Mouse (Mus musculus): ENCODE results near the gene Slc45a2. TPM values are rescaled to one million over a fixed set of nuclear protein-coding genes. Genes with fewer than 3 reads are reported as not detected.

Slc45a2 gene
- total RNA-seq, 2 experiments from 2014 or later = not detected

DNA sequence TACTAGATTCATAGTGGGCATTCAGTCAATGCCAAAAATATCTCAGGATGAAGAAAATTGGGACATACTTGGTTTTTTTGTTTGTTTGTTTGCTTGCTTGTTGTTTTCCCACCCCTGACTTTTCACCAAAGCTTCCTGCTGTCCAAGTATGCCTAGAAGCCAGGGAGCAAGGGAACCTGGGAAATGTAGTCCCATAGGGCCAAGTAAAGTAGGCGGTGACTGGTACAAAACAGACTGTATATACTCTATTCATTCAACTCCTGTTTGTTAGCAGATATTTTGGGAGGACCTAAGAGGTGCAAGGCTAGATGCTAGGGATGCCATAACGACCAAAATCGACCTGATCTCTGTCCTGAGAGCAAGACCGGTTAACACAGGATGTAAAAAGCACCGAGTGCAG lies 689 bp upstream of the Slc45a2 start:
- DNase-seq (ENCODE audit: extremely low spot score in 1 of 2, low spot score in 1 of 2) = no peak

- DNase-seq (ENCODE audit: extremely low spot score in 1 of 2, low spot score in 1 of 2) = no peak
Measured at GRCm38 (mm10) chr15:11003791-11004190, 3.3 kb downstream of the Slc45a2 start.

DNA sequence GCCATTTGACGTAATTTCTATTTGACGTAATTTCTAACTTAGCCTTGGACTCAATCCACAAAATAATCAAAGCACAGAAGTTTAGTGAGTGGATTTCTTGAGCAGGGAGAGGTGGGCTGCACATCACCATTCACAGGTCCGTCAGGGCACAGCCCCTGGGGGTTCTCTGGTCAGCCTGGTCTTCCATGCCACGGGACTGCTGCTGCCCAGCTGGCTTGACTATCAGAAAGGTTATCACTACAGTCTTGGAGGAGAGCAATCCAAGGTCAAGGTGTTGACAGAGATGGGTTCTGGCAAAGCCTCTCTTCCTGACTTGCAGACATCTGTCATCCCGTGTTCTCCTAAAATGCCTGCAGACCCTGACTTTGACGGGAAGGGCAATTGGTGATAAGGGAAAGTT lies 4.1 kb downstream of the Slc45a2 start:
- DNase-seq (ENCODE audit: extremely low spot score in 1 of 2, low spot score in 1 of 2) = no peak

GRCm38 (mm10) chr15:11008756-11009155 lies 8.2 kb downstream of the Slc45a2 start:
- DNase-seq (ENCODE audit: extremely low spot score in 1 of 2, low spot score in 1 of 2) = no peak

GRCm38 (mm10) chr15:11010976-11011548 lies 10.5 kb downstream of the Slc45a2 start:
- DNase-seq (ENCODE audit: extremely low spot score in 1 of 2, low spot score in 1 of 2) = no peak

GRCm38 (mm10) chr15:11014931-11015330 lies 14.4 kb downstream of the Slc45a2 start:
- no peak for DNase-seq (ENCODE audit: extremely low spot score in 1 of 2, low spot score in 1 of 2)

GRCm38 (mm10) chr15:11026801-11027561 lies 26.5 kb downstream of the Slc45a2 start:
- DNase-seq (ENCODE audit: extremely low spot score in 1 of 2, low spot score in 1 of 2) = no peak

DNA sequence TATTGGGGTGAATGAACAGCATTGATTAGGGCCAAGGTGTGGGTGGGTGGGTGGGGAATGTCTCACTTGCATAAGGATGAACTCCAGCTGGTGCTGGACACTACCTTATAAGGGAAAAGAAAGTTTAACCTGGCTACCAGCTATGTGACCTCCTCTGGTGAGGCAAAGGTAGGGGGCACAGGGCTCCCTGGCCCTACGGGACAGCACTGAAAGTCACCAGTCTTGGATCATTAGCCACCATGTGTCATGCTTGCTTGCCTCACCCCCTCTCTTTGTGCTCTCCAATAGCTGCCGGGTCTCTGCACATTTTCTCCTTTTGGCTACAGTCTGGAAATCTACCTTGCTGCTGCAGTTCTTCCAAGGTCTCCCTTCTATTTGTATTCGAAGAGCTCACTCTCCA lies 29.7 kb downstream of the Slc45a2 start:
- no peak for DNase-seq (ENCODE audit: extremely low spot score in 1 of 2, low spot score in 1 of 2)

DNA sequence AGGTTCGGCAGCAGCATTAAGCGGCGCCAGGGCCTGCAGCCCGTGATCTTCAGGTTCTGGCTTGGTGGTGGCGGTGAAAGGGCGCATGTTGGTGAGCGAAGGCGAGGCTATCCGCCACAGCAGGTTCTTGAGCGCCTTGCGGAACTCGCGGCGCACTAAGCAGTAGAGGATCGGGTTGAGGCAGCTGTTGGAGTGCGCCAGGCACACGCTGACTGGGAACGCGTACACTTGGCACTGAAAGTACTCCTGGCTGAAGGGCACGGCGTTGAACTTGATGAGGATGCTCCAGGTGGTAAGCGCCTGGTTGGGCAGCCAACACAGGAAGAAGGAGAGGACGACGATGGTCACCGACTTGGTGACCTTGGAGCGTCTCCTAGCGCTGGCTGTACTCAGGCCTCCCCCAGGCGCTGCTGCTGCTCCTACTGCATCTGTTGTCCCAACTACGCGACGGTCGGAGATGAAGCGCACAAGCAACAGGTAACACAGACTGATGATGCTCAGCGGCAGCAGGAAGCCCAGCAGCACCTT lies 35.5 kb downstream of the Slc45a2 start:
- no peak for DNase-seq (ENCODE audit: extremely low spot score in 1 of 2, low spot score in 1 of 2)

DNA sequence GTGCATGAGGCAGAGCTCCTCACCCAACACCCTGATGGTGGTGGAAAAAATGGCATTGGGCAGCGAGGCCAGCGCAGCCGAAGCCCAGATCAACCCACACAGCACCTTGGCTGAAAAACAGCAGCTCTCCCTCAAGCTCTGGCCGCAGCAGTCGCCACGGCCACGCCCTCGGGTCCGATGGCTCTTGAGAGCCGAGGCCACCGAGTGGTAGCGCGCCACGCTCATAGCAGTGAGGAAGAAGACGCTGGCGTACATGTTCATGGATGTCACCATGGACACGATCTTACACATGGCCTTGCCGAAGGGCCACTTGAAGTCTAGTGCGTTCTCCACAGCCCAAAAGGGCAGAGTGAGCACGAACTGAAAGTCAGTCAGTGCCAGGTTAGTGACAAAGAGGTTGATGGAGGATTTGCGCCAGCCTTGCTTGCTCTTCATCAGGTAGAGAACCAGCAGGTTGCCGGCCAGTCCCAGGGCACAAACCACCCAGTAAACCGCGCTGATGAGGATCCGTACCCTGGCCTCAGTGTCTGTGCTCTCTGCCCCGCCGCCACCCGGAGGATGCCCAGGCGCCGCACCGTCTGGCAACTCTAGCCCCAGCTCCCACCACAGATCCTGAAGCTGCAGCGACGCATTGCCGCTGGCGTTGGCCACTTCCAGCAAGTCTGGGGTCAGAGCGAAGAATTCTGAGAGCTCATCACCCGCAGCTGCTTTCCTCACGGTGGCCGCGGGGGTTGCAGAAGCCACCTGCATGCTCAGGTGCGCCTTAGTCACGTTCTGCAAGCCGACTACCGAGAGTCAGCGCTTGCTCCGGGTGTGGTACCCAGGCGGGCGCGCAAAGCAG lies 36.2 kb downstream of the Slc45a2 start:
- DNase-seq (ENCODE audit: extremely low spot score in 1 of 2, low spot score in 1 of 2) = peak; percentile 4 to 10

GRCm38 (mm10) chr15:11037376-11037695 lies 36.8 kb downstream of the Slc45a2 start:
- DNase-seq (ENCODE audit: extremely low spot score in 1 of 2, low spot score in 1 of 2) = peak in 1 of 2 experiments; percentile 16

- peak in 1 of 2 experiments; percentile 5 for DNase-seq (ENCODE audit: extremely low spot score in 1 of 2, low spot score in 1 of 2)
Measured at GRCm38 (mm10) chr15:11037711-11038110, 37.2 kb downstream of the Slc45a2 start, which contains the start of gene Rxfp3. Gene Rxfp3 (minus strand): TSS chr15:11037991.

DNA sequence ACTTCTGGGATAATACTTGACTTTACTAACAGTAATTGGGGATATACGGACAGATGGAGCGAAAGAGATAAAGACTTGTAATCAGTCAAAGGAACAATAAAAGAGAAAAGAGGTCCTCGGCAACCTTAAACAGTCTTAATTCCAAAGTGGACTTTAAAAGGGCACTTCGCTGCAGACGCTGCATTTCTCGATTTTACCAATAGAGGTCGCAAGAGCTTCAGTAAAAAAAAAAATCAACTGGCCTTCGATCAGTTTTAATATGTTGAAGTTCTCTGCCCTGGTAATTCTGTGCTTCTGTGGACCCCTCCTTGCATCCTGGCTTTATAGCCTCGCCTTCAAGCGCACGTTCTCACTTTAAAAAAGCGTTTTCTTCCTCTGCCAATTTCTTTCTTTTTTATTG lies 38.0 kb downstream of the Slc45a2 start:
- peak; percentile 23 to 61 for DNase-seq (ENCODE audit: extremely low spot score in 1 of 2, low spot score in 1 of 2)

DNA sequence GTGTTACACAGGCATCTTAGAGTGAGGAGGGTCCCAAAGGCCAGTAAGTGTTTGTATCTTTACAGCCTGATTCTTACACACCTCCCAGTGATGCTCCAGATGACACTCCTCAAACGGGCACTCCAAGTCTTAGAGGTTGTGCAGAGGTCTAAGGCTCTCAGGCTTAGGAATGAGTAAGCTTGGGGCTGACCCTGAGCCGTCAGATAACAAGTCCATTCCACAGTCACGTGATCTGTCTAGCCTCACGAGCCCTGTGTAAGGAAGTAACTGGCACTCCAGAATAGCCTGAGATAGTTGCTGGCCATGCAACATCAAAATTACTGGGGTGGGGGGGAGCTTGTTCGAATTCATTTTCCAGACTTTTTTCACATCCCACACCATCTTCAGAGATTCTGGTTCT lies 39.5 kb downstream of the Slc45a2 start:
- DNase-seq (ENCODE audit: extremely low spot score in 1 of 2, low spot score in 1 of 2) = no peak

- no peak for DNase-seq (ENCODE audit: extremely low spot score in 1 of 2, low spot score in 1 of 2)
Measured at GRCm38 (mm10) chr15:11041229-11041628, 40.7 kb downstream of the Slc45a2 start.

- DNase-seq (ENCODE audit: extremely low spot score in 1 of 2, low spot score in 1 of 2) = no peak
Measured at GRCm38 (mm10) chr15:11042828-11043227, 42.3 kb downstream of the Slc45a2 start.

- no peak for DNase-seq (ENCODE audit: extremely low spot score in 1 of 2, low spot score in 1 of 2)
Measured at GRCm38 (mm10) chr15:11053678-11054439, 53.3 kb downstream of the Slc45a2 start.

DNA sequence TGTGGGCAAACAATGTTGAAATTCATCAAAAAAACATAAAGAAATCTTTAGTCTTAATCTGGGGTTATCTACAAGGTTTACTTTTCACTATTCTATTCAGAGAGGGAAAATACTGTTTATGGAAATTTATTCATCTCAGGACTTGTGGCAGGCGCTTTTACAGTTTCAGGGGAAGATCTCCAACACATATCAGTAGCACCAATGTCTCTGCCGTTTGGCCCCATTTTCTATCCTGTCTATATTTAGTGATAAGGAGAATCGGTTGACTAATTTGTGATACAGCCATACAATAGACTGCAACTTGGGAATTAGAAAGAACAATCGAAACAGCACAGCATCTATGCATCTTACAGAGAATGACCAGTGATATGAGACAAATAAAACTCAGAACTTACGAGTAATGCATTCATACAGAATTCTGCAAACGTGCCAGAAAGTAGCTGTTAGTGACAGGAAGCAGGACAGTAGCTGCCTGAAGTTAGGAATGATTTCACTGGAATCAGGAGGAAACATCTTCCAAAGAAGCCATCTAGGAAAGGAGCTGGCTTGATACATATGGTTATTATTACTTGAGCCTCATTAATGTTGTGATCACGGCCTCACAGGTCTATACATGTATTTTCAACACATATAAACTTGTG lies 54.0 kb downstream of the Slc45a2 start:
- no peak for DNase-seq (ENCODE audit: extremely low spot score in 1 of 2, low spot score in 1 of 2)

GRCm38 (mm10) chr15:11062903-11063302 lies 62.4 kb downstream of the Slc45a2 start:
- DNase-seq (ENCODE audit: extremely low spot score in 1 of 2, low spot score in 1 of 2) = no peak

GRCm38 (mm10) chr15:11064160-11064557 lies 63.6 kb downstream of the Slc45a2 start:
- DNase-seq (ENCODE audit: extremely low spot score in 1 of 2, low spot score in 1 of 2) = no peak

Data from layer of hippocampus, postnatal 25 days (tissue).